Mouse (Mus musculus): ENCODE results near the gene Rad18. TPM values are rescaled to one million over a fixed set of nuclear protein-coding genes. Genes with fewer than 3 reads are reported as not detected.

The Rad18 gene
- polyA plus RNA-seq, 1 experiment from 2014 or later: 18.4 TPM

GRCm38 (mm10) chr6:112622321-112622720, 74.2 kb downstream of the Rad18 start:
- peaks cover 3% of the 10 kb centered on the region; the same call in 1 of the 2 replicates for H3K36me3 ChIP-seq (ENCODE audit: control insufficient read depth, insufficient read depth, low read length)
- H3K9ac ChIP-seq (ENCODE audit: low read length): no peak overlapping the region
- ATAC-seq (no peak), DNase-seq (ENCODE audit: low spot score) (no peak)
- H3K27me3 ChIP-seq (replicated peaks; ENCODE audit: control insufficient read depth, insufficient read depth, low read length): no peaks in the 10 kb centered on the region
- no peaks in the 10 kb centered on the region for H3K4me1 ChIP-seq (ENCODE audit: control insufficient read depth, insufficient read depth, low read length)
- no peak overlapping the region for H3K27ac ChIP-seq (ENCODE audit: low read depth, low read length)
- H3K9me3 ChIP-seq (replicated peaks; ENCODE audit: control insufficient read depth, low read length): no peaks in the 10 kb centered on the region
- no peak overlapping the region for H3K4me3 ChIP-seq (ENCODE audit: low read depth, low read length)
- 87% methylated on average over 4 of the region's 4 CpGs for WGBS
- no peak overlapping the region for H3K4me2 ChIP-seq (ENCODE audit: low read length)

DNA sequence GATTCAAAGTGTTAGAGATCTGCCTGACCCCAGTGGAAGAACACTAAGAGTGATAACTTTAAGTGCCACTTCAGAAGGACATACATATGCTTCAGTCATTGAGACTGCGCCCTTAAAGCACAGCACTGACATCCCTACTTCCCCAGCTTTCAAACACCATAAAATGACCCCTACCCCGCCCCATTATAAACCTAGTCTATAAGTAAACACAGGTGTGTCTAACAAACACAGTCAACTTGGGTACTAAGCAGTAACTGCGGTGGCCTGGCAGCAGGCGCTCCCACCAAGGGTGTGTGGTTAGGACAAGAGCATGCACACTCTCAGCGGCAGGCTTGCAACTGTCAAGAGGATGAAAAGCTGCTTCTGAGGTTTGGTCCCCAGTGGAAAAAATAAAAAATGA, 76.5 kb downstream of the Rad18 start:
- Histone ChIP-seq H3K27me3 (replicated peaks; ENCODE audit: control insufficient read depth, insufficient read depth, low read length) (no peaks in the 10 kb centered on the region), H3K4me3 (ENCODE audit: low read depth, low read length) (no peak overlapping the region), H3K27ac (ENCODE audit: low read depth, low read length) (no peak overlapping the region), H3K9ac (ENCODE audit: low read length) (no peak overlapping the region), H3K36me3 (ENCODE audit: control insufficient read depth, insufficient read depth, low read length) (no peaks in the 10 kb centered on the region), H3K9me3 (replicated peaks; ENCODE audit: control insufficient read depth, low read length) (no peaks in the 10 kb centered on the region), H3K4me1 (ENCODE audit: control insufficient read depth, insufficient read depth, low read length) (no peaks in the 10 kb centered on the region), H3K4me2 (ENCODE audit: low read length) (no peak overlapping the region)
- 92% methylated on average over 5 of the region's 5 CpGs for WGBS
- ATAC-seq (no peak), DNase-seq (ENCODE audit: low spot score) (no peak)

DNA sequence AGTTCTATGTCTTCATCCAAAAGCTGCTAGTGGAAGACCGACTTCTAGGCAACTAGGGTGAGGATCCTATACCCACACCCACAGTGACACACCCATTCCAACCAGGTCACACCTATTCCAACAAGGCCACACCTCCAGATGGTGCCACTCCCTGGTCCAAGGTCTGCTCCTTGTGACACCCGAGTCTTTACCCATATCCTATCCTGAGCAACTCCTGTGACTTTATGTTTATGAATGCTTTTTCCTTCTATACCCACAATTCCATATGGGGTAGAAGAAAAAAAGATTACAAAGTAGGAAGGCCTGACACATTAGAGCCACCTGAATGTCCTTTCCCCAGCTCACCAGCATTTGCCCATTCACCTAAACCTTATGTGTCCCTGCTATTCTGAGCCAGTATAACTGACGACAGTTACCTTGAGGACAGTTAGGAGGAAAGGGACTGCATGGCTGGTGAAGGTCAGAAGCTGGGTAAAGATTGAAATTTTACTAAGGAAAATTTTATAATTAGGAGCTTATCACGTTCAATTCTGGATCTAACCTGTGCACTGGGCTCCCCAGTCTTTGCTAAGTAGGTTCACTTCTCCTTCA, 78.7 kb downstream of the Rad18 start:
- DNase-seq (ENCODE audit: low spot score) (no peak), ATAC-seq (no peak)

GRCm38 (mm10) chr6:112609027-112609426, 87.5 kb downstream of the Rad18 start:
- ATAC-seq: no peak
- 75% methylated on average over 4 of the region's 4 CpGs for WGBS

More for the DNA sequence above, 78.7 kb downstream of the Rad18 start:
- H3K9me3 ChIP-seq (replicated peaks; ENCODE audit: control insufficient read depth, low read length): no peaks in the 10 kb centered on the region
- 95% methylated on average over 4 of the region's 4 CpGs for WGBS
- H3K9ac ChIP-seq (ENCODE audit: low read length): no peak overlapping the region
- no peaks in the 10 kb centered on the region for H3K27me3 ChIP-seq (replicated peaks; ENCODE audit: control insufficient read depth, insufficient read depth, low read length)
- H3K36me3 ChIP-seq (ENCODE audit: control insufficient read depth, insufficient read depth, low read length): no peaks in the 10 kb centered on the region
- H3K4me2 ChIP-seq (ENCODE audit: low read length): no peak overlapping the region
- H3K4me1 ChIP-seq (ENCODE audit: control insufficient read depth, insufficient read depth, low read length): no peaks in the 10 kb centered on the region
- no peak overlapping the region for H3K4me3 ChIP-seq (ENCODE audit: low read depth, low read length)
- H3K27ac ChIP-seq (ENCODE audit: low read depth, low read length): no peak overlapping the region

GRCm38 (mm10) chr6:112603866-112604265, 92.6 kb downstream of the Rad18 start:
- Histone ChIP-seq H3K4me3 (ENCODE audit: low read depth, low read length) (no peak overlapping the region), H3K9ac (ENCODE audit: low read length) (no peak overlapping the region), H3K36me3 (ENCODE audit: control insufficient read depth, insufficient read depth, low read length) (no peaks in the 10 kb centered on the region), H3K4me1 (ENCODE audit: control insufficient read depth, insufficient read depth, low read length) (no peaks in the 10 kb centered on the region), H3K9me3 (replicated peaks; ENCODE audit: control insufficient read depth, low read length) (no peaks in the 10 kb centered on the region), H3K4me2 (ENCODE audit: low read length) (no peak overlapping the region), H3K27ac (ENCODE audit: low read depth, low read length) (no peak overlapping the region), H3K27me3 (replicated peaks; ENCODE audit: control insufficient read depth, insufficient read depth, low read length) (no peaks in the 10 kb centered on the region)
- no peak for ATAC-seq
- DNase-seq (ENCODE audit: low spot score): no peak

More at GRCm38 (mm10) chr6:112609027-112609426, 87.5 kb downstream of the Rad18 start:
- Histone ChIP-seq H3K4me1 (ENCODE audit: control insufficient read depth, insufficient read depth, low read length) (no peaks in the 10 kb centered on the region), H3K4me3 (ENCODE audit: low read depth, low read length) (no peak overlapping the region), H3K36me3 (ENCODE audit: control insufficient read depth, insufficient read depth, low read length) (no peaks in the 10 kb centered on the region), H3K27ac (ENCODE audit: low read depth, low read length) (no peak overlapping the region; the same call in 1 of the 2 replicates), H3K27me3 (replicated peaks; ENCODE audit: control insufficient read depth, insufficient read depth, low read length) (no peaks in the 10 kb centered on the region), H3K9me3 (replicated peaks; ENCODE audit: control insufficient read depth, low read length) (no peaks in the 10 kb centered on the region), H3K4me2 (ENCODE audit: low read length) (no peak overlapping the region), H3K9ac (ENCODE audit: low read length) (no peak overlapping the region)
- no peak for DNase-seq (ENCODE audit: low spot score)

DNA sequence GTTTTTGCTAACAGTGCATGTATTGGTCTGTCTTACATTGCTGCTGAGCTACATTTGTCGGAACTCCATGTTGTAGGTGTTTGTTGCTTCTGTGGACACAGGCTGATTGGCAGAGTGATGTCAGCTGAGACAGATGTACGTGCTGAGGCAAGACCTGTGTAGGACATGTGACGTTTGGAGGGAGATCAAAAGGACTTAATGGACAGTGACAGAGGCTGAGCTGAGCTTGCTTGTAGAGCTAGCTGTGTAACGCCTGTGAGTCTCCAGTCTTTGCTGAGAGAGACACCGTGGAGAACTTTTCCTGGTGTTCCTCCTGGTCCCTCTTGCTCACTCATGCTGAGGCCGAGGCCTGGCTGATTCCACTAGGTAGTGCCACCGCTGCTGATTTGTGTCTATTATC, 101.5 kb downstream of the Rad18 start:
- no peak overlapping the region for H3K27ac ChIP-seq (ENCODE audit: low read depth, low read length)
- DNase-seq (ENCODE audit: low spot score): no peak
- H3K9ac ChIP-seq (ENCODE audit: low read length): no peak overlapping the region
- no peak overlapping the region for H3K4me2 ChIP-seq (ENCODE audit: low read length)
- no peaks in the 10 kb centered on the region for H3K4me1 ChIP-seq (ENCODE audit: control insufficient read depth, insufficient read depth, low read length)
- H3K4me3 ChIP-seq (ENCODE audit: low read depth, low read length): no peak overlapping the region
- no peaks in the 10 kb centered on the region for H3K36me3 ChIP-seq (ENCODE audit: control insufficient read depth, insufficient read depth, low read length)
- H3K27me3 ChIP-seq (replicated peaks; ENCODE audit: control insufficient read depth, insufficient read depth, low read length): no peaks in the 10 kb centered on the region
- 93% methylated on average over 7 of the region's 7 CpGs for WGBS
- H3K9me3 ChIP-seq (replicated peaks; ENCODE audit: control insufficient read depth, low read length): no peaks in the 10 kb centered on the region
- no peak for ATAC-seq

DNA sequence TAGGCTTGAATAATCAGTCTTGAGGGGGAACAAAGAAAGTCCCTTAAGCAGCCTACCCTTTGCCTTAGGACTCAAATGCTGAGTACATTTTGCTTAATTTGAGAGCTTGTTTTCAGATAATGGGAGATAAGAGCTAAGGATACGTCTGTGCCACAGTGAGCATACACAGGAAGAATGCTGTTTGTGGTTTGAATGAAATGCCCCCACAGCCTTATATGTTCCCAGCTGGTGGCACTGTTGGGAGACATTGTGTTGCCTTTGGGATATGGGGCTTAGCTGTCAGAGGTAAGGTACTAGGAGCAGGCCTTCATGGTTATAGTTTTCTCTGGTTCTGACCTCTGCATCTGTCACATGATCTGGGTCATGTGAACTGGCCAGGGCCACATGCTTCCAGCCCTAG, 108.6 kb downstream of the Rad18 start:
- Histone ChIP-seq H3K36me3 (ENCODE audit: control insufficient read depth, insufficient read depth, low read length) (no peaks in the 10 kb centered on the region), H3K27ac (ENCODE audit: low read depth, low read length) (no peak overlapping the region), H3K4me3 (ENCODE audit: low read depth, low read length) (no peak overlapping the region), H3K9me3 (replicated peaks; ENCODE audit: control insufficient read depth, low read length) (no peaks in the 10 kb centered on the region), H3K27me3 (replicated peaks; ENCODE audit: control insufficient read depth, insufficient read depth, low read length) (no peaks in the 10 kb centered on the region), H3K4me2 (ENCODE audit: low read length) (no peak overlapping the region), H3K9ac (ENCODE audit: low read length) (no peak overlapping the region), H3K4me1 (ENCODE audit: control insufficient read depth, insufficient read depth, low read length) (no peaks in the 10 kb centered on the region)
- DNase-seq (ENCODE audit: low spot score) (no peak), ATAC-seq (no peak)
- 64% methylated on average over 1 of the region's 1 CpGs for WGBS

GRCm38 (mm10) chr6:112586999-112587398, 109.5 kb downstream of the Rad18 start:
- H3K4me3 ChIP-seq (ENCODE audit: low read depth, low read length): no peak overlapping the region
- WGBS: 86% methylated on average over 4 of the region's 4 CpGs
- H3K27me3 ChIP-seq (replicated peaks; ENCODE audit: control insufficient read depth, insufficient read depth, low read length): no peaks in the 10 kb centered on the region
- H3K4me1 ChIP-seq (ENCODE audit: control insufficient read depth, insufficient read depth, low read length): no peaks in the 10 kb centered on the region
- no peak overlapping the region for H3K4me2 ChIP-seq (ENCODE audit: low read length)
- ATAC-seq (no peak), DNase-seq (ENCODE audit: low spot score) (no peak)
- H3K27ac ChIP-seq (ENCODE audit: low read depth, low read length): no peak overlapping the region
- no peak overlapping the region for H3K9ac ChIP-seq (ENCODE audit: low read length)
- no peaks in the 10 kb centered on the region for H3K9me3 ChIP-seq (replicated peaks; ENCODE audit: control insufficient read depth, low read length)
- no peaks in the 10 kb centered on the region for H3K36me3 ChIP-seq (ENCODE audit: control insufficient read depth, insufficient read depth, low read length)

GRCm38 (mm10) chr6:112584961-112585360, 111.5 kb downstream of the Rad18 start:
- Histone ChIP-seq H3K4me2 (ENCODE audit: low read length) (no peak overlapping the region), H3K4me1 (ENCODE audit: control insufficient read depth, insufficient read depth, low read length) (no peaks in the 10 kb centered on the region), H3K27me3 (replicated peaks; ENCODE audit: control insufficient read depth, insufficient read depth, low read length) (no peaks in the 10 kb centered on the region), H3K27ac (ENCODE audit: low read depth, low read length) (no peak overlapping the region), H3K9me3 (replicated peaks; ENCODE audit: control insufficient read depth, low read length) (no peaks in the 10 kb centered on the region), H3K36me3 (ENCODE audit: control insufficient read depth, insufficient read depth, low read length) (no peaks in the 10 kb centered on the region), H3K9ac (ENCODE audit: low read length) (no peak overlapping the region), H3K4me3 (ENCODE audit: low read depth, low read length) (no peak overlapping the region)
- DNase-seq (ENCODE audit: low spot score): no peak
- 86% methylated on average over 5 of the region's 5 CpGs for WGBS
- no peak for ATAC-seq

Measured in forebrain, embryonic 14.5 days (tissue).